Mouse (Mus musculus) adrenal gland, adult 8-10 months (tissue): ENCODE measurements around the gene Fmnl3. TPM values are rescaled to one million over a fixed set of nuclear protein-coding genes. Genes with fewer than 3 reads are reported as not detected.

Experiments used
- DNase-seq: peaks from one replicate; pipeline ENCODE4 v3.0.0; 2022
- total RNA-seq, 4 experiments: library from RNA; stranded (reverse); gene quantifications; 2 replicates each; pipeline ENCODE4 v1.2.4; 2022

The Fmnl3 gene
- total RNA-seq, 4 experiments from 2014 or later: 16.5 to 29.3 (median 24.4) TPM

- DNase-seq: peak; percentile 60
Measured at GRCm38 (mm10) chr15:99316314-99317266, 53.7 kb downstream of the Fmnl3 start.

DNA sequence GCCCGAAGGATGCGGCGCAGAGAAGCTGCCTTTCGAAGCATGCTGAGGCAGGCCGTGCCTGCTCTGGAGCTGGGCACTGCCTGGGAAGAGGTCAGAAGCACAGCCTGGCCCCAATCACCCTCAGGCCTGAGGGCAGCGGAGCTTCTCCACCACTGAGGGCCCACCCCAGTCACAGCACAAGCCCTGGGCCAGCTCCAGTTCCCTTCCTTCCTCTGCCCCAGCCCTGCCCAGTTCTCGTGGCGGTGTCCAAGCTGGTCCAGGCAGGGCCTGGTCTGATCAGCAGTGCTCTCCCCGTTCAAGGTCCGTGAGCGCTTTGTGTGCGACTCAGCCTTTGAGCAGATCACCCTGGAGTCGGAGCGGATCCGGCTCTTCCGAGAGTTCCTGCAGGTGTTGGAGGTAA is 55.4 kb downstream of the Fmnl3 start:
- DNase-seq: no peak

DNA sequence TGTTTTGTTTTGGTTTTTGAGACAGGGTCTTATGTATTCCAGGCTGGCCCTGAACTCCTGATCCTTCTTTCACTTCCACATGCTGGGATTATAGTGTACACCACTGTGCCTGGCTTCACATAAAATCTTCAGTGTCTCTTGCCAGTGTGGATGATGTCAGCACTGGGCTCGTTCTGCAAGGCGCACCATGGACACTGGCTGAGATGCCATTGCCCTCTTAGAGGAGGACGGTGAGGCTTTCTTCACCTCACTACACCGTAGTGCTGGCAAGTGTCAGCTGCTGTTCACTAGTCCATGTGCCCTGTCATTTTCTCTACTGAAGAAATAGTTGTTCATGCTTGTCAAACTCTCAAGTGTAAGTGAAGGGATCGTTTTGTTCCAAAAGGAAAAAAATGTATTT is 59.7 kb downstream of the Fmnl3 start:
- no peak for DNase-seq

- no peak for DNase-seq
Measured at GRCm38 (mm10) chr15:99309549-99309948, 60.7 kb downstream of the Fmnl3 start.

DNA sequence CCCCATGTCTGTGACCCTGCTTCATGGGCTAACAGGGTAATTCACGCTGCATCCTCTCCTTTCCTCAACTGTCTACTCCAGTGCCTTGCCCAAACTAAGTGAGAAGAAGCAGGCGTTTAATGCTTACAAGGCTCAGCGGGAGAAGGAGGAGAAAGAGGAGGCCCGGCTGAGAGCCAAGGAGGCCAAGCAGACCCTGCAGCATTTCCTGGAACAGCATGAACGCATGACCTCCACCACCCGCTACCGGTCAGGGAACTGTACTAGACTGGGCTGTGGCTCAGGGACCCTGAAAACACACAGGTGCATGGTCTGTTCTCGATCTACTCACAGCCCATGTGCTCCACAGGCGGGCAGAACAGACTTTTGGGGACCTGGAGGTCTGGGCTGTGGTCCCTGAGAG is 62.8 kb downstream of the Fmnl3 start:
- DNase-seq: no peak

DNA sequence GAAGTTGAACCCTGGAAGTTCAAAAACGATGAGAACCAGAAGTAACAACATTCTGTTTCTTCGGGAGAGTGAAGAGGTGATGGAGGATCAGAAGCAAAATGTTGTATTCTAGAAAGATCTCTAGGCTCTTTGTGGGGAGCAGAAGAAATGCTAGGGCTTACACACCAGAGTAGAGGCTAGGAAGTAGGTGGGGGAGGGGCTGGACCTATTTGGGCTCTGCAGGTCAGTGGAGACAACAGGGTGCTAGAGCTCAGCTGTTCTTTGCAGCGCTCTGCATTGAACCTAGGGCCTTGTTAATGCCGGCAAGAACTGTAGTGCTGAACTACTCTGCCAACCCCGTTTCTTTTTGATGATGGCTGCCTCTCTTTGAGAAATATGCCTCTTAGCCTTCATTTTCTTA is 74.1 kb downstream of the Fmnl3 start:
- DNase-seq: no peak

DNA sequence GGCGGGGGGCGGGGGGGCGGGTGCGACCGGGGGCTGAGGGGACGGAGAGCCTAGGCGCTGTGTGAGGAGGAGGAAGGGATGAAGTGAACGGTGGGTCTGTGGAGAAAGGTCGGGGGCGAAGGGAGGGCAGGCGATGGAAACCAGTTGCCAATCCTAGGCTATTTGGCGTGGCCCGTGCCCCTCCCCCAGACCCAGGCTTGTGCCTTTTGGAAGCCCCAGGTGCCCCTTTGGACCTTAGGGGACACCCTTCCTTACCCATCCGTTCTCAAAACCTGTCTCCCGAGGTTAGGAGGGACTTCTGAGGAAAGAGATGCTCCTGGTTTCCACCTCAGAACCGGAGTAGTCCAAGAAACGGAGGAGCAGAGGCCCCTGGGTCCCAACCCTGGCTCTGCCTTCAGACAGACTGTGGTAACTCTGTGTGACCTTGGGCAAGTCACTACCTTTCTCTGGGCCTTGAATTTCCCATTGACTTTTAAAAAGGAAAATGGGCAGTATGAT is 74.7 kb downstream of the Fmnl3 start, which contains the start of gene Fam186b:
TSS of gene Fam186b (minus strand) at position 405 of the 498 bp plus-strand sequence.
- peak; percentile 36 for DNase-seq

DNA sequence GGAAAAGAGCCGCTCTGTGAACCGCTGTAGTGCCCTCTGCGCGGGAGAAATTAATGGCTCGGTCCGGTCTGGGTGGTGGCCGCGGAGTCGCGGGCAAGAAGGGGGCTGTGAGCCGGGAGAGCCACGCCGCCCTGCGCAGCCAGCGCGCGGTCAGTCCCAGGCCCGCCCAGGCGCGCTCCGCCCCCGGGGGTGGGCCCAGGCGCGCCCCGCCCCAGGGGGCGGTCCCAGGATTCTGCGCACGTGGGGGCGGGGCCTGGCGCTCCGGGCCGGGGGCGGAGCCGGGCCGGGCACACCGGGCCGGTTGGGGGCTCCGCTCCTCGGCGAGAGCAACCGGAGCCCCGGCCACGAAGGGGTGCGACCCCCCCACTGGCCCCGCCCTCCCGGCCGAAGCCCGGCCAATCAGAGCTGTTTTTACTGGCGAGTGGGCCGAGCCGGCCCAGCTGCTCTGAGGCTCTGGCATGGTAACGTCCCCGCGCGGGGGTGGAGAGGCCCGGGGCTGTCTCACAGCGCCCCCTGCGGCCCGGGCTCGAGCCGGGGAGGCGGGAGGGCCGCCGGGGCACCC is 75.4 kb downstream of the Fmnl3 start, which contains the start of gene Prpf40b:
TSS of gene Prpf40b (plus strand) at position 275 of the 562 bp plus-strand sequence.
- DNase-seq: peak; percentile 92

DNA sequence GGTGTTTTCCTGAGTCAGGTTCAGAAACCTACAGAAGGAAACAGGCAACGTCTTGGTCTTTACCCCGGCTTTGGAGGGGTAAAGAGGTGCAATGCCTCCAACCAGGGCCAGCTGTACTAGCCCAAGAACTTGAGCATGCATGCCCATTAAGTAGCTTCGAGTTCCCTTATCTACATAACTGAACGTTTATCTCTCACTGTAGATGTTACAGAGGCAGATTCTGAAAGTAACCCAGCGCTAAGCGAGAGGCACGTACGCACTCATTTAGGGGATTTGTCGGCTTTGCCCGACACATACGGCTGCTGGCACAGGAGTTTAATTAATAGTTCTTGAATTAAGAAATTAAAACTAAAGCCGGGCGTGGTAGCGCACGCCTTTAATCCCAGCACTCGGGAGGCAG is 76.0 kb downstream of the Fmnl3 start:
- no peak for DNase-seq

GRCm38 (mm10) chr15:99290586-99290985 is 79.7 kb downstream of the Fmnl3 start:
- DNase-seq: no peak

DNA sequence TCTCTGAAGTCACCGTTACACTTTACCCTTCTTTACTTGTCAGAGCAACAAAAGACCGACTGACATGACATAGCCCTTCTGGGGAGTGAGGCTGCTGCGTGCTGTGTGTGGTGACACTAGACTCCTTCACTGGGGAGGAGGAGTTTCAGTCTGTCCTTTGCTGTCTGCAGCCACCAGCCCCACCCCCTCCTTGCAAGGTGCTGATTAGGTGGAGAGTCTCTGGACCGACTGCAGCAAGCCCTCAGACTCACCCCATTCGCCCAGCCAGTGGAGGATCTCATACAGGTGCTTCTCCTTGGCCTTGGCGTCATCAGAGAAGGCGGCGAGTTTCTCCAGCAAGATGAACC is 85.1 kb downstream of the Fmnl3 start:
- DNase-seq: no peak

- DNase-seq: no peak
Measured at GRCm38 (mm10) chr15:99284527-99285188, 85.6 kb downstream of the Fmnl3 start.

- no peak for DNase-seq
Measured at GRCm38 (mm10) chr15:99283456-99283855, 86.8 kb downstream of the Fmnl3 start.

- DNase-seq: no peak
Measured at GRCm38 (mm10) chr15:99278271-99278670, 92.0 kb downstream of the Fmnl3 start.

DNA sequence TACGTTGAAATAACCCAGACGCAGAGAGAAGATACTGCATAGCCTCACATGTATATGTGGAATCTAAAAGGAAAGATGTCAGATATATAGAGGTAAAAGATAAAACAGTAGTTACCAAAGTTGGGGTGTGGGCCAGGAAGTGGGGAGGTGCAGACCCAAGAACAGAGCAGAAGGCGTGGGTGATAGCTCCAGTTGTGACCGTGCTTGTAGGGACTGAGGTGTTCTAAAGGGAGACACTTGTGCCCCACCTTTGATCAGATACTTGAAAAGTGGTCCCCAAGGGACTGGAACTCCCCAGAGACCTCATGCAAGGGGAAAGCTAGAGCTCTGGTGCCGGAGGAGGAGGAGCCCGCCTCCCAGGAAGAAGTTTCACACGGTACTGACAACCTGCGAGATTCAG is 94.2 kb downstream of the Fmnl3 start:
- no peak for DNase-seq

Other genes with a start within 250 kb of the Fmnl3 start
- gene Spats2, start 244.6 kb downstream of the Fmnl3 start, total RNA-seq: 10 to 100 TPM; 13.9 to 20.1 (median 17.6) TPM
- gene Kcnh3, start 145.6 kb downstream of the Fmnl3 start, total RNA-seq: 1 to 10 TPM in 3 of 4 experiments, under 1 TPM in 1; 0.70 to 1.9 (median 1.5) TPM
- 10 to 100 TPM; 43.9 to 54.3 (median 49.1) TPM for gene Mcrs1, start 118.5 kb downstream of the Fmnl3 start, total RNA-seq
- gene Prpf40b, start 75.4 kb downstream of the Fmnl3 start, total RNA-seq: 10 to 100 TPM; 46.5 to 76.6 (median 51.2) TPM
- 1 to 10 TPM; 2.6 to 4.5 (median 3.8) TPM for gene Fam186b, start 74.6 kb downstream of the Fmnl3 start, total RNA-seq
- gene Tmbim6, start 22.4 kb upstream of the Fmnl3 start, total RNA-seq: 100 to 1,000 TPM; 442 to 837 (median 596) TPM
- 10 to 100 TPM; 20.2 to 54.8 (median 28.3) TPM for gene Nckap5l, start 87.3 kb upstream of the Fmnl3 start, total RNA-seq
- 1 to 10 TPM; 5.2 to 8.1 (median 7.1) TPM for gene Bcdin3d, start 104.2 kb upstream of the Fmnl3 start, total RNA-seq
- 10 to 100 TPM; 33.7 to 54.7 (median 43.2) TPM for gene Faim2, start 157.7 kb upstream of the Fmnl3 start, total RNA-seq
- 1 to 10 TPM; 1.0 to 5.2 (median 1.9) TPM for gene Aqp2, start 208.6 kb upstream of the Fmnl3 start, total RNA-seq
- gene Aqp5, start 220.3 kb upstream of the Fmnl3 start, total RNA-seq: 1 to 10 TPM in 1 of 4 experiments, under 1 TPM in 3; 0.43 to 2.1 (median 0.73) TPM
- not detected for gene Aqp6, start 230.9 kb upstream of the Fmnl3 start, total RNA-seq